Mouse (Mus musculus) retina, postnatal 7 days (tissue): ENCODE measurements at regions not wholly inside any gene's neighbourhood (a gene's known extent, or its start where the extent isn't known, plus 50 kb on each side); places are given as distances from the start of the nearest gene placed in this dataset.

Experiments used
- DNase-seq: peaks from one replicate; pipeline ENCODE4 v3.0.0-alpha.2; 2012; ENCODE audit warnings: low read depth, low spot score

GRCm38 (mm10) chr10:117435734-117436121 is 55.9 kb upstream of the Cpsf6 start:
- no peak for DNase-seq

DNA sequence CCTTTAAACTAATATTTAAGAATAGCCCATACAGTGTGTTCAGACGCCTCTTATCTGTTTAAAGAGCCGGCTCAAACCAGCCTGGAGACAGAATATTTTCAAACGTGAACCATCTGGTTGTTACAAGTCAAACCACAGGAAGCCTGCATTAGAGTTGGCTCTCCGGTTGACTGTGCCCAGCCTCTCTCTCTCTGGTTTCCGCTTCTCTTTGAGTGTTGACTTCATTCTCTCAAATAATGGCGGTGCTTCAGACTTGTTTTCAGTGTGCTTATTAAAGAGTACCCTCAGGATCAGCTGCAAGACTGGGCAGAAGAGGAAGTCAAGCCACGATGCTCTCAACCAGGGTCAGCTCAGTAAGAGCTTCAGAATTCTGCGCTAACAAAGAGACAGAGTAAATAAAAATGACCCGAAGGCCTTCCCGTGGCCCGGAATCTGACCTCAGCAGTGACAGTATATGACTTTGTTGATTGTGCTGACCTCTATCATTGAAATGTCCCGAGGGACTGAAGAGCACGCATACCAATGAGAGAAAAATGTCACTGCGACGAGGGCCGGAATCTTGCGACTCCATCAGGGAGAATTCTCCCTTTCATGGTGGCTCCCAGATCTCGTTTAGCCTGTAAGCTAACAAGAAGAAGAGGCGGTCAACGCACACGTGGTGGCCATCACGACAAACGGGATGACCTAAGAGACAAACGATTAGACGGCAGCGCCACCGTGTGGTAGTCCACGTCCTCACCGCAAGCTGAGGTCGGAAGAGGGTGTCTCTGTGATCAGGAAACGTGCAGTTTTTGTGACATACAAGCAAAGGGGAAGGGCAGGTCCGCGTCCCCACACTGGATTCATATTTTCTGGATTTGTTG is 55.3 kb upstream of the Cpsf6 start:
- DNase-seq, result peak; percentile 85

GRCm38 (mm10) chr10:117434293-117434842 is 54.6 kb upstream of the Cpsf6 start:
- no peak for DNase-seq

- DNase-seq, result no peak
These were observed 53.9 kb upstream of the Cpsf6 start for GRCm38 (mm10) chr10:117433547-117434292.

DNA sequence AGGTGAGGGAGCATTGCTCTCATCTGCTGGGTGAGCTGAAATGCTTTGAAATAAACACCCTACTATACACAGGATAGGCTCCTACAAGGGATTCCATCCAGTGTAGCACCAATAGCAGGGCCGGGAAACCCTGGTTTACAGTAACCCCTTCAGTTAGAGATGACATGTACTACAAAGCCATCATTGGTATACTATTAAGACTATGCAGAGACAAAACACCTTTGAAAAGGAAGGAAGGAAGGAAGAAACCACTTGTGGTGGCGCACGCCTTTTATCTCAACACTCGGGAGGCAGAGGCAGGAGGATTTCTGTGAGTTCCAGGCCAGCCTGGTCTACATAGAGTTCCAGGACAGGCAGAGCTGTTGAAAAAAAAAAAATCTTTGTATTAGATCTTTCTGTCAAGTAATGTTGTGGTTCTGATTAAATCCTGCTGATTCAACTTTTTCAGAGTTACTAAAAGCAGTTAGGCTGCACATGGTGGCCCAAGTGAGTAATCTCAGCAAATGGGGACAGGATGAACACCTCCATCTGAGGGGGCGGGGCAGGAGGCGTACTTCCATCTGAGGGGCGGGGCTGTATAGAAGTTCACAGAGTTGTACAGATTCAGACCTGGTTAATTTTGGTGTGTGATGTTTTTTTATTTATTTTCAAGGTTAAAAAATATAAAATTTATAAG is 53.2 kb upstream of the Cpsf6 start:
- DNase-seq, result no peak

DNA sequence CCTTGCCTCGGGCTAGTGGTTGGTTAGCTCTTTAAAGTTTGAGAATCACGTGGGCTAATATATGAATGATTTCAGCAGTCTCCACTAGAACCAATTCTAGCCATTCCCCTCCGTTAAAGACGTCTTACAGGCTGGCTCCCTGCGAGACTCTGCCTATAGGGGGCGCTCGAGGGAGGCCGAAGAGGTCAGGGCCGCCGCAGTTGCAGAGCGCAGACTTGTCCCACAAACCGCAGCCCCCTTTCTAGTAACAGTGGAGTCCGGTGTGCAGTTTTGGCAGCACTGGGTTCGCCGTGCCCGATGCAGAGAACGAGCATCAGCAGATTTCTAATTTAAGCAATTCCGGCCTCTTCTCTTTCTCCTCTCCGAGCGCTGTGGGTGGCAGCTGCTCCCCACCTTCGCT is 52.6 kb upstream of the Cpsf6 start:
- peak; percentile 49 for DNase-seq

DNA sequence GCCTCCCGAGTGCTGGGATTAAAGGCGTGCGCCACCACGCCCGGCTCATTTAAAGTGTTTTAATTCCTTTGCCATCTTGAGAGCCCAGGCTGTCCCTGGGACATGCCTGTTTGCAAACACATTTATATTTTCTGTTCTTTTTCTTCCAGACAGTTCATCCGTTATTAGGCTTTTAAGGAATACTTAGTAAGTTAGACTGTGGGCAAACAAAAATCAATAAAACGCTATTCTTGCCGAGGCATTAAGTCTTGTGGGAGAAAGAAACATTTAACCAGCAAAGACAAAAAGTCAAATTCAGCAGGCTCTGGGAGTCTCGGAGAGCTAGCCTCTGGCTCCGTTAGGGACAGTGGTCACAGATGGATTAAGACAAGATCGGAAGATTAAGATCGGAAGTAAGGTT is 52.0 kb upstream of the Cpsf6 start:
- DNase-seq, result no peak

DNA sequence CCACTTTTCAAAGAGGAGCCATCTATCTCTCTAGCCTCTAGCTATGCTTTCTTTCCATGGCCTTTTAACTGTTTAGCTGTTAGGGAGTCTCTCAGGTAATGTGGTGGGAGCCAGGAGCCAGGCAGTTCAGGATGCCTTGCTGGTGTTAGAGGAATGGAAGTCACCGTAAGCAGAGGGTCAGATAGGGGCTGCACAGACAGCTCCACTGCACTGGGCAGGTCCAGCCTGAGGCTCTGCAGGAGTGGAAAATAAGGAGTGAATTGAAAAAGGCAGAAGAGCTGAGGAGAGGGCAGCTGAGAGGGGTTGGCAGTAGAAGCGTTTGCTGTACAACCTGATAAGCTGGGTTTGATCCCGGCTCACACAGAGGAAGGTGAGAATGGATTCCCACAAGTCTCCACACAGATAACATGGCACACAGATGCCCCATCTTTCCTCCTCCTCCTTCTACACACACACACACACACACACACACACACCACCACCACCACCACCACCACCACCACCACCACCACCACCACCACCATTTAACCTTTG is 51.3 kb upstream of the Cpsf6 start:
- no peak for DNase-seq

DNA sequence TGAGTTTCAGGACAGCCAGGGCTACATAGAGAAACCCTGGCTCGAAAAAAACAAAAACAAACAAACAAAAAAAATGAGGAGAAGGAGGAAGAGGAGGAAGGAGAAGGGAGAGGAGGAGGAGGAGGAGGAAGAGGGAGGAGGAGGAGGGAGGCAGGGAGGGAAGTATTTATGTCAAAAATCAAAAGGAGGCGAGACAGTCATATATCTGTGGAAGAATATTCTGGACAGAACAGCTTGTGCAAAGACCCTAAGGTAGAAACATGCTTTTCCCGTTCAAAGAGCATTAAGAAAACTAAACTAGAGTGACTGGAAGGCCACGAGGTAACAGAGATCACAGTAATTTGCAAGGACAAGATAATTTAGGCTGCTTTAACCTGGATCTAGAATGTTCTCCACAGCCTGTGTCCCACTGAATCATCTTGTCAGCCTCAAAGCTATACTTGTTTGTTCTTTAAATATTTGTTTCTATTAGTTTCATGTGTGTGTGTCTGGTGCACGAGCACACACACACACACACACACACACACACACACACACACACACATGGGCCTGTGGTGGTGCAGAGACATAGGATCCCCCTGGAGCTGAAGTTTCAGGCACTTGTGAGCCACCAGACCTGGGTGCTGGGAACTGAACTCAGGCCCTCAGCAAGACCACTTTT is 50.5 kb upstream of the Cpsf6 start:
- no peak for DNase-seq

- no peak for DNase-seq
These were observed 49.8 kb upstream of the Cpsf6 start for GRCm38 (mm10) chr10:117429459-117430183.
